Mouse (Mus musculus) cerebellum, adult 2 months (tissue): ENCODE measurements around the gene Kctd17.

ENCODE experiments used
- CTCF ChIP-seq: fragments of 200-500 bp; IDR thresholded peaks from 2 replicates; pipeline ENCODE4 v1.5.1; 2011; ENCODE audit warnings: low read depth, mild to moderate bottlenecking, control low read depth, low read length, moderate library complexity, borderline replicate concordance; ENCODE audit not compliant: insufficient read depth
- POLR2A ChIP-seq: fragments of 200-500 bp; IDR thresholded peaks from 2 replicates; pipeline ENCODE4 v1.6.1; 2011; ENCODE audit warnings: low read length, control low read depth, borderline replicate concordance; ENCODE audit not compliant: insufficient read depth

- TF ChIP-seq CTCF (no peak), POLR2A (no peak)
These were observed 24.5 kb upstream of the Kctd17 start for GRCm38 (mm10) chr15:78403896-78404295.
